Mouse (Mus musculus): Measurements from ENCODE around the gene Cenps. TPM values are rescaled to one million over a fixed set of nuclear protein-coding genes. Genes with fewer than 3 reads are reported as not detected.

Cenps gene
- total and polyA plus RNA-seq, 3 experiments = 19.5 to 74.6 (median 43.7) TPM

DNA sequence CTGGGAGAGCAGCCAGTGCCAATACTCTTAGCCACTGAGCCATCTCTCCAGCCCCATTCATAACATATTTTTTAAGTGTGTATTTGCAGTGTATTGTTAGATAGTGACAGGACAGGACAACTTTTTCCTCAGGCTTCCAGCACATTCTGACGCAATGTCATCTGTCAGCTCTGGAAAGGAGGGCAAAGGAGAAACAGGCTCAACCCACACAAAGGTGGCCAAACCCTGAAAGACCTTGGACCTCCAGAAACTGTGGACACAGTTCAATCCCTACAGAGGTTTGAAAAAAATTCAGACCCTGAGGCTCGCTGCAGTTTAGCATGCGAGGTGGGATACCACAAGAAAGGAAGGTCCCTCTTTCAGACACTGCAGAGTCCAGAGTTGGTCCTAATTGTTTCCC, 39.5 kb downstream of the Cenps start:
- dilution Hi-C loops (cut with MboI; ENCODE audit: extremely low pct_ligation_motif_present, extremely low pct_unique_long_range_greater_than_20kb, low sequenced_read_pairs) (no loop called here), in situ Hi-C loops (cut with MboI; ENCODE audit: low pct_ligation_motif_present, low pct_unique_long_range_greater_than_20kb, low sequenced_read_pairs) (no loop called here)
- Histone ChIP-seq H3K9me3 (replicated peaks; ENCODE audit: low read length) (no peaks in the 10 kb centered on the region), H3K27me3 (replicated peaks) (no peaks in the 10 kb centered on the region), H3K4me2 (ENCODE audit: insufficient read depth, low read depth, poor library complexity, severe bottlenecking) (peak overlapping the region; percentile 62), H3K4me1 (ENCODE audit: control insufficient read depth in 1 of 2, insufficient read depth in 2 of 2) (peaks cover 6 to 21% of the 10 kb centered on the region in 2 experiments; a peak in 3 of 4 replicates), H3K9ac (ENCODE audit: insufficient read depth, low read depth) (peak overlapping the region; percentile 70), H3K4me3 (replicated peaks in 1 of 3; ENCODE audit: low read depth in 2 of 3, low read length in 2 of 3, poor library complexity in 1 of 3) (peak overlapping the region; percentile 91 to 99 (median 99)), H3K36me3 (replicated peaks in 1 of 2; ENCODE audit: control insufficient read depth in 1 of 2, insufficient read depth in 1 of 2, low read length in 1 of 2) (peaks cover 2 to 28% of the 10 kb centered on the region in 2 experiments), H3K27ac (ENCODE audit: insufficient read depth, low read depth) (no peak overlapping the region), H3K79me2 (replicated peaks; ENCODE audit: control insufficient read depth, extremely low read depth, insufficient read depth, poor library complexity, severe bottlenecking) (peaks cover 36% of the 10 kb centered on the region)
- no peak for DNase-seq (ENCODE audit: extremely low read depth)
- TF ChIP-seq EP300 (IDR thresholded peaks at IDR 0.05; ENCODE audit: low read length) (no peak), MAZ (IDR thresholded peaks at IDR 0.05; ENCODE audit: low read depth, low read length) (no peak), JUND (conservative IDR thresholded peaks at IDR 0.05; ENCODE audit: low read depth, low read length) (no peak), GABPA (IDR thresholded peaks at IDR 0.05; ENCODE audit: insufficient replicate concordance, low read depth, low read length) (no peak), ELF1 (IDR thresholded peaks at IDR 0.05; ENCODE audit: low read depth, low read length) (no peak), HCFC1 (IDR thresholded peaks at IDR 0.05; ENCODE audit: low read depth, low read length) (no peak), TBP (conservative IDR thresholded peaks at IDR 0.05; ENCODE audit: low read depth, low read length) (no peak), MXI1 (IDR thresholded peaks at IDR 0.05; ENCODE audit: low read depth, low read length) (no peak), SMC3 (IDR thresholded peaks at IDR 0.05; ENCODE audit: low read depth, low read length) (no peak), JUN (IDR thresholded peaks at IDR 0.05; ENCODE audit: insufficient read depth, low read depth, low read length) (no peak)

DNA sequence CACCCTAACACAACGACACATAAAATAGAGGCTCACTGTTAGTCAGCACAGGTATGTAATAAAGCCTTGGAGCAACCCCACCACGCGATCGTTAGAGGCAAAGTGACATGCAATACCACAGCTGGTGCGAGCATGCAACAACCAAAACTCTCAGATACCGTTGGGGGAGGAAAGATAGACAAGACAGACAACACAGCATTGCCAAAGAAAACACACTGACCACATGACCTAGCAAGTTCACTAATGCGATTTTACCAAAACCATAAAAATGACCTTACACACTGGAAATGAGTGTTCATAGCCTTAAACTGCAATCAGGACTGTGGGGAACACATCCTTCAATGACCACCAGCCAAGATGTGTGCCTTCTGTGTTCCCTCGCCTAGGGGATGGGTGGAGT, 46.1 kb downstream of the Cenps start:
- no peaks in the 10 kb centered on the region for H3K9me3 ChIP-seq (replicated peaks; ENCODE audit: low read length)

DNA sequence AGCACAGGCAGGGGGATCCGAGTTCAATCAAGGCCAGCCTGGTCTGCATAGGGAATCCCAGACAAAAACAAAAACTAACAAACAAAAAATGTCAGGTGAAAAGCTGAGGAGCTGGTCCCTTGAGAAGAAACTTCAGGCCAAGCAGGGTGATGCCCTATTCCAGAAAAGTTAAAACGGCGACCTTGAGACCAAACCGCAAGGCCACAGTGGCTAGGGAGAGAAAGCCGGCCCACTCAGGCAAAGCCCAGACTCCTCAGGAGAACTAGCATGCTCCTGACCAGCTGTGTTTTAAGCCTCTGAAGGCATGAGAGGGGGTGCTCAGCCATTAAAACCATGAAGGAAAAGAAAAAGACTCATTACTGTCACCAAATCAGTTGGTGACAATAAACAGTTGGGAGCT, 52.0 kb downstream of the Cenps start:
- H3K4me1 ChIP-seq (ENCODE audit: control insufficient read depth in 1 of 2, insufficient read depth in 2 of 2) = peaks cover 0 to 11% of the 10 kb centered on the region in 2 experiments; a peak in 2 of 4 replicates
- H3K79me2 ChIP-seq (replicated peaks; ENCODE audit: control insufficient read depth, extremely low read depth, insufficient read depth, poor library complexity, severe bottlenecking) = peaks cover 33% of the 10 kb centered on the region
- no peak overlapping the region for H3K27ac ChIP-seq (ENCODE audit: insufficient read depth, low read depth)
- H3K9me3 ChIP-seq (replicated peaks; ENCODE audit: low read length) = no peaks in the 10 kb centered on the region
- H3K27me3 ChIP-seq (replicated peaks) = no peaks in the 10 kb centered on the region
- in situ Hi-C loops (cut with MboI; ENCODE audit: low pct_ligation_motif_present, low pct_unique_long_range_greater_than_20kb, low sequenced_read_pairs) (no loop called here), dilution Hi-C loops (cut with MboI; ENCODE audit: extremely low pct_ligation_motif_present, extremely low pct_unique_long_range_greater_than_20kb, low sequenced_read_pairs) (no loop called here)
- no peak overlapping the region for H3K4me3 ChIP-seq (replicated peaks in 1 of 3; ENCODE audit: low read depth in 2 of 3, low read length in 2 of 3, poor library complexity in 1 of 3)
- DNase-seq (ENCODE audit: extremely low read depth) = no peak
- no peak overlapping the region for H3K4me2 ChIP-seq (ENCODE audit: insufficient read depth, low read depth, poor library complexity, severe bottlenecking)
- TF ChIP-seq TCF12 (IDR thresholded peaks at IDR 0.05; ENCODE audit: low read depth, low read length) (no peak), MEF2A (IDR thresholded peaks at IDR 0.05; ENCODE audit: borderline replicate concordance, low read depth, low read length) (no peak), ELF1 (IDR thresholded peaks at IDR 0.05; ENCODE audit: low read depth, low read length) (no peak), KAT2A (IDR thresholded peaks at IDR 0.05; ENCODE audit: insufficient replicate concordance, low read length) (no peak), USF1 (IDR thresholded peaks at IDR 0.05; ENCODE audit: low read depth, low read length) (no peak), GABPA (IDR thresholded peaks at IDR 0.05; ENCODE audit: insufficient replicate concordance, low read depth, low read length) (no peak), PAX5 (IDR thresholded peaks at IDR 0.05; ENCODE audit: low read length) (no peak), RCOR1 (conservative IDR thresholded peaks at IDR 0.05; ENCODE audit: low read depth, low read length) (no peak)
- peaks cover 0 to 63% of the 10 kb centered on the region in 2 experiments for H3K36me3 ChIP-seq (replicated peaks in 1 of 2; ENCODE audit: control insufficient read depth in 1 of 2, insufficient read depth in 1 of 2, low read length in 1 of 2)
- H3K9ac ChIP-seq (ENCODE audit: insufficient read depth, low read depth) = no peak overlapping the region

More for the DNA sequence above, 46.1 kb downstream of the Cenps start:
- Histone ChIP-seq H3K27me3 (replicated peaks) (no peaks in the 10 kb centered on the region), H3K4me3 (replicated peaks in 1 of 3; ENCODE audit: low read depth in 2 of 3, low read length in 2 of 3, poor library complexity in 1 of 3) (no peak overlapping the region), H3K27ac (ENCODE audit: insufficient read depth, low read depth) (no peak overlapping the region), H3K9ac (ENCODE audit: insufficient read depth, low read depth) (no peak overlapping the region), H3K79me2 (replicated peaks; ENCODE audit: control insufficient read depth, extremely low read depth, insufficient read depth, poor library complexity, severe bottlenecking) (peaks cover 26% of the 10 kb centered on the region), H3K4me1 (ENCODE audit: control insufficient read depth in 1 of 2, insufficient read depth in 2 of 2) (peaks cover 0 to 12% of the 10 kb centered on the region in 2 experiments; a peak in 3 of 4 replicates), H3K4me2 (ENCODE audit: insufficient read depth, low read depth, poor library complexity, severe bottlenecking) (no peak overlapping the region), H3K36me3 (replicated peaks in 1 of 2; ENCODE audit: control insufficient read depth in 1 of 2, insufficient read depth in 1 of 2, low read length in 1 of 2) (peaks cover 2 to 58% of the 10 kb centered on the region in 2 experiments)
- DNase-seq (ENCODE audit: extremely low read depth) = no peak
- dilution Hi-C loops (cut with MboI; ENCODE audit: extremely low pct_ligation_motif_present, extremely low pct_unique_long_range_greater_than_20kb, low sequenced_read_pairs) (no loop called here), in situ Hi-C loops (cut with MboI; ENCODE audit: low pct_ligation_motif_present, low pct_unique_long_range_greater_than_20kb, low sequenced_read_pairs) (no loop called here)
- TF ChIP-seq POLR2A (IDR thresholded peaks at IDR 0.05; ENCODE audit: low read depth, low read length) = no peak

Data from CH12.LX (cell line).